Mouse (Mus musculus): Measurements from ENCODE around the gene Agrn.
A peak's percentile ranks its signal among the peaks of the same experiment; 100 is the strongest.

Gene Agrn

DNA sequence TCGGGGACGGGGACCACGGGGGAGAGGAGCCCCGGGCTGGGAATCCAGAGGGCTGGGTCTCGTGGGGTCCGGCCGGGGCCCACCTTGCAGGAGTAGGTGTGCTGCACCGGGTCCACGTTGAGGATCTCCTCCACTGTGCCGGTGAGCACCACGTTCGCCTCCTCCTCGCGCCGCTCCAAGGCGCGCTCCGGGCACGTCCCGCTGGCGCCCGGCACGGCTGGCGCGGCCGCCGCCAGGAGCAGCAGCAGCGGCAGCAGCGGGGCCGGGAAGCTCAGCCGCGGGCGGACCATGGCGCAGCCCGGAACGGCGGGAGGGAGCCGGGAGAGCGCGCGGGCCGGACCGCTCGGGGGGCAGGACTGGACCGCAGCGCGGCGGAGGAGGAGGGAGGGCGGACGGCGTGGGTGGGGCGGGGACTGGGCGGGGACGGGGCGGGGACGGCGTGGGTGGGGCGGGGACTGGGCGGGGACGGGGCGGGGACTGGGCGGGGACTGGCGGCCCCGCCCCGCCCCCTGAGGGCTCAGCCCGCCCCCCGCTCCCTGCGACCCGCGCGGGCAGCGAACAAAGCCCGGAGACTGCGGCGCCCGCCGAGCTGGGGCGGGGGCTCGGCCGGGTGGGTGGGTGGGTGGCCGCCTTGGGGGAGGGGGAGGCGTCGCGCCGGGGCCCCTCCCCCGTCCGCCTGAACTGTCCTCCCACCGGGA lies at the start of gene Agrn:
TSS of gene Agrn (minus strand) at position 358 of the 698 bp plus-strand sequence.
- no peak for DNase-seq (ENCODE audit: low read depth, low spot score)

DNA sequence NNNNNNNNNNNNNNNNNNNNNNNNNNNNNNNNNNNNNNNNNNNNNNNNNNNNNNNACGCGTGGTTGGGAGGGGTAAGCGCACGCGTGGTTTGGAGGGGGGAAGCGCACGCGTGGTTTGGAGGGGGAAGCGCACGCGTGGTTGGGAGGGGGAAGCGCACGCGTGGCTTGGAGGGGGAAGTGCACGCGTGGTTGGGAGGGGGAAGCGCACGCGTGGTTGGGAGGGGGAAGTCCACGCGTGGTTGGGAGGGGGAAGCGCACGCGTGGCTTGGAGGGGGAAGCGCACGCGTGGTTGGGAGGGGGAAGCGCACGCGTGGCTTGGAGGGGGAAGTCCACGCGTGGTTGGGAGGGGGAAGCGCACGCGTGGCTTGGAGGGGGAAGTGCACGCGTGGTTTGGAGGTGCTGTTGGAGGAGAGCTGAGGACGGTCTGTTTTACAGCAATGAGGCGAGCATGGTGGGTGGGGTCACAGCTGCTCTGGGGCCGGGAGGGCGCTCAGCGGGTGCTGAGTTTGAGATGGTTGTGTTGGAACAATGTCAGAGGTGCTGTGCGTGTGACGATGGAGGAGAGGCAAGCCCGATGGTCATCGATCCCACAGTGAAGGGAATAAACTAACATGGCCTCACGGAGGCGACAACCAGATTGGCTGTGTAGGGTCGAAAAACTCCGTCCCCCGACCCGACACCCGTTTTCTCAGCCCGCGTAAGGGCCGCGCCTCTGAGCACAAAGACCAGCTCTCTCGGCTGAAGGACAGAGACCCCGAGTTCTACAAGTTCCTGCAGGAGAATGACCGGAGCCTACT lies 39.6 kb upstream of the Agrn start:
- DNase-seq (ENCODE audit: low read depth, low spot score): peak; percentile 69

- peak; percentile 97 for DNase-seq (ENCODE audit: low read depth, low spot score)
Measured at GRCm38 (mm10) chr4:156235808-156236533, 38.7 kb upstream of the Agrn start, which contains the start of gene Noc2l. Gene Noc2l, plus strand, starts transcription at chr4:156236010.

GRCm38 (mm10) chr4:156235360-156235770 lies 38.1 kb upstream of the Agrn start:
- peak; percentile 74 for DNase-seq (ENCODE audit: low read depth, low spot score)

DNA sequence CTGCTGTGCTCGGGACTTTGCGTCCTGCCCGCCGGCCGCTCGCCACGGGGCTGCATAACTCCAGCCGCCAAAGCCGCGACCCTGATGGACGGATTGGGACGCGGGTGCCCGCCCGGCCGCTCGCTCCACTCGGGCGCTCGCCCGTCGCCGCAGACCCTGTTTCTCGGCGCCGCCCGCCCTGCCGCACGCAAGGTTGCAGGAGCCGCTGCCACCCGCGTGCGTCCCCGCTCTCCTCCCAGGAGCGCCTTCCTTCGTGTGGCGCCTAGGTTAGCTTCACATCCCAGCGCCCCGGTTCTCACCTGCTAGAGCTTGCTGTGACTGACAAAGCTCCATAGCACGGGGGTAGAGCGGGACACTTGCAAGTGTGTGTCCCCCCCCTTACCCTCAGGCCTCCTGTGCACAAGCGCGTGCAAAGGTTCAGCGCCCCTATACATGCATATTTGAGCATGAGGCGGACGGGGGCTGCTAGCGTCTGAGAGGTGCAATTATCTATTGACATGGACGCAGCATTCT lies 37.5 kb upstream of the Agrn start, which contains the start of gene Plekhn1:
TSS of gene Plekhn1 (minus strand) at position 157 of the 513 bp plus-strand sequence.
- DNase-seq (ENCODE audit: low read depth, low spot score): peak; percentile 85

GRCm38 (mm10) chr4:156234021-156234501 lies 36.8 kb upstream of the Agrn start:
- DNase-seq (ENCODE audit: low read depth, low spot score): peak; percentile 60

- DNase-seq (ENCODE audit: low read depth, low spot score): peak; percentile 80
Measured at GRCm38 (mm10) chr4:156228393-156229024, 31.2 kb upstream of the Agrn start.

DNA sequence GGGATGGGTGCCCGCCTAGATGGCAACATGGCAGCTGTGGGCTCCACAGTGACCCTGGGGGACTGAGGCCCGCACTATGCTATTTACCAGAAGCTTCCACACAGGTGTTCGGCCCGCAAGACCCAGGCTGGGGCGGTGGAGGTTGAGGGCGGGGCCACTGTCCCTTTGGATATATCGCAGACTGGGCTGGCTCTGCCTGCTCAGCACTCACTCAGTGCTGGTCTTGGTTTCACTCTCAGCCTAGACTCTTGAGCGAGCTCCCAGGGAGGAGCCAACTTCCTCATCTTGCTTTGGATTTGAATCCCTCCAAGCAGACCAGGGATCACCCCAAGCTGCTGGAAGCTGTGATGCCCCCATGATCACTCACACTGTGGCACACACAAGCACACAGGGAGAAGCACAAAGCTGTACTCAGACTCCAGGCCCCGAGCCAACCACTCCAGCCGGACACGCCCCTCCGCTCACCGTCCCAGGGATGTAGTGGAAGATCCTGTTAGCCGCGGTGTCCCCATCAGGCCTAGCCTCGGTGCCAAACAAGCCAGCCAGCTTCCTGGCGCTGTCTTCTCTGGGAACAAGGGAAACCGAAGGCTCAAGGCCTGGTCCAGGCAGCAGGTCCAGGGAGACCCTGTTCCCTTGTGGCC lies 30.6 kb upstream of the Agrn start:
- DNase-seq (ENCODE audit: low read depth, low spot score): peak; percentile 39

GRCm38 (mm10) chr4:156224276-156224675 lies 27.0 kb upstream of the Agrn start:
- no peak for DNase-seq (ENCODE audit: low read depth, low spot score)

DNA sequence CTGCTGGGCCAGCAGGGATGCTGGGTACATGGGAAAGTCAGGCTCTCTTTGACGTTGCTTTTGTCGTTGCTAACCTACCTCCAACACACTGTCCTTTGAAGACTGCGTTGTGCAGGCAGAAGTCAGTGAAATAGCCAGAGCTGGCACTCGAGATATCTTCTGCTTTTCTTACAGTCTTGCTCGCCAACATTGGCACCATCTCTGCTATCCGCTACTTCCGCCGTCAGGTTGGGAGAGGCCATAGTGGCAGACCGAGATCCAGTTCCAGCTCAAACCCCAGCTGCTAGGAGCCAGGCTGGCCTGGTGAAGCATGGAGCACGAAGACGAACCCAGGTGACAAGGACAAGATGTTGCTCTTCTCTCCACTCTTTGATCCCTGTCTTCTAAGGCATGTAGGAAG lies 22.6 kb upstream of the Agrn start:
- no peak for DNase-seq (ENCODE audit: low read depth, low spot score)

DNA sequence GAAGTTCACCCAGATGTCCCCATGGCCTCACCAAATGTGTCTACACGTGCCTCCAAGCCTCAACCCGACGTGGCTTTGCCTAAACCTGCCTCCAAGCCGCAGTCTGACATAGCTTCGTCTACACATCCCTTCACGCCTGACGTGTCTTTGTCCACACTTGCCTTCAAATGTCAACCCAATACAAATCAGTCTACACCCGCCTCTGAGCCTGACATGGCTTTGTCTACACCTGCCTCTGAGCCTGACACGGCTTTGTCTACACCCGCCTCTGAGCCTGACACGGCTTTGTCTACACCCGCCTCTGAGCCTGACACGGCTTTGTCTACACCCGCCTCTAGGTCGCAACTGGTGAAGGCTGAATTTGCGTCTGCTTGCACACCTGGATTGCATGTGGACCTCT lies 20.6 kb upstream of the Agrn start:
- no peak for DNase-seq (ENCODE audit: low read depth, low spot score)

DNA sequence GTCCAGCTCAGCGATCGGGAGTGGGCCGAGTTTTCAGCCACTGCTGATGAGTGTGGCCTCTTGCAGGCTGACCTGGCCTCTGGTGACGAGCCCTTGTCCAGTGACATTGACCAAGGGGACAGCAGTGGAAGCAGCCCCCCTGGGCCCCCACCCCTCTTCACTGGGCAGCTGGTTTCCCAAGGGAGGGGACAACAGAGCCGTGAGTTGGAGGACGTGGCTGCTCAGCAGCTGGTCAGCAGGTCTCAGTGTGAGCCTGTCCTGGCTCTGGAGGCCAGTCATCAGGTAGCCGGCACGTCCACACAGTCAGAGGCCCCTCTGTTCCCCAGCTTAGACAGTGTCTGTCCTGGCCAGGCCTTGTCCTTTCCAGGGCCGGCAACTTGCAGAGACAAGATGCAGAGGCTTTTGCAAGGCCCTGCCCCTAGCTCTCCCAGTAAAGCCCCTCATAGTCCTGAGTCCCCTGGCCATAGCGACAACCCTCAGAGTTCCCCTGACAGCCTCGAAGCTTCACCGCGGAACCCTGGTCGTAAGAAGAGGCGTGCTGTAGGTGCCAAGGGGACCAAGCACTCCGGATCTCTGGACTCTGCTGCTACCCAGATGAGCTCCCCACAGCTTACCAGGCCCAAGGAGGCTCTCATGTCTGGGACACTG lies 19.9 kb upstream of the Agrn start:
- DNase-seq (ENCODE audit: low read depth, low spot score): no peak

DNA sequence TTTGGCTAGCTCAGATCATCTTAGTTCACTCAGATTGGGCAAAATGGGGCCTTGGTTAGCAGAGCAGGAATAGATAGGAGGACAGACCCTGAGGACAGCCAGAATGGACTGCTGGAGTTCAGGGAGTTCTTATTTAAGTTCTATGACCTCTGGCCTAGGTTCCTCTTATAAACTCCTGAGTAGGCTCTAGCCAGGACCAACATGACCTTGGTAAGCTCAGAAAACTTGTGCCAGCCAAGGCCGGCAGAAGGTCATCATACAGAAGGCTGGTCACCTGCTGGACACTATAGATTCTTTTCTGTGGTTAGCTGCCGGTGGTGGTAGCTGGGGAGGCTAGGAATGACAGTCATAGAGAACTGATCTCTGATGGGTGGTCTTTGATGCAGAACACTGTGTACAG lies 18.9 kb upstream of the Agrn start:
- DNase-seq (ENCODE audit: low read depth, low spot score): no peak

DNA sequence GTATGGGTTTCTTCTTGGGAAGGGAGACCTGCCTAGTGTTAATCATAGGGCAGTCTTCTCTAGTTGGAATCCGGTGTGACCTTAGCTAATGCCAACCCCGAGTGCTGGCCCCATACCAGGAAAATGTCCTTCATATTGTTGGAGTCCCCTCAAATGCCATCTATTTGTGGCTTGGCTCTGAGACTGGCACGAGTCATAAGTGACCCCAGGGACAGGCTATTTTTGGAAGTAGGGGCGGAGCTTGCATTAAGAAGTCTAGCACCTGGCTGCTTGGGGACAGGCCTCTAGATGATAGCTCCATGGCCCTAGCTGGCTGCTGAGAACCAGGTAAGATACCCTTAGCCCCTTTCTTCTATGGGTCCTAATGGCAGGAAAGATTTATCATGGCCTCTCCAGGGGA lies 18.4 kb upstream of the Agrn start, which contains the start of gene Perm1:
TSS of gene Perm1 (plus strand) at position 220 of the 400 bp plus-strand sequence.
- DNase-seq (ENCODE audit: low read depth, low spot score): no peak

GRCm38 (mm10) chr4:156213134-156213533 lies 15.8 kb upstream of the Agrn start:
- no peak for DNase-seq (ENCODE audit: low read depth, low spot score)

DNA sequence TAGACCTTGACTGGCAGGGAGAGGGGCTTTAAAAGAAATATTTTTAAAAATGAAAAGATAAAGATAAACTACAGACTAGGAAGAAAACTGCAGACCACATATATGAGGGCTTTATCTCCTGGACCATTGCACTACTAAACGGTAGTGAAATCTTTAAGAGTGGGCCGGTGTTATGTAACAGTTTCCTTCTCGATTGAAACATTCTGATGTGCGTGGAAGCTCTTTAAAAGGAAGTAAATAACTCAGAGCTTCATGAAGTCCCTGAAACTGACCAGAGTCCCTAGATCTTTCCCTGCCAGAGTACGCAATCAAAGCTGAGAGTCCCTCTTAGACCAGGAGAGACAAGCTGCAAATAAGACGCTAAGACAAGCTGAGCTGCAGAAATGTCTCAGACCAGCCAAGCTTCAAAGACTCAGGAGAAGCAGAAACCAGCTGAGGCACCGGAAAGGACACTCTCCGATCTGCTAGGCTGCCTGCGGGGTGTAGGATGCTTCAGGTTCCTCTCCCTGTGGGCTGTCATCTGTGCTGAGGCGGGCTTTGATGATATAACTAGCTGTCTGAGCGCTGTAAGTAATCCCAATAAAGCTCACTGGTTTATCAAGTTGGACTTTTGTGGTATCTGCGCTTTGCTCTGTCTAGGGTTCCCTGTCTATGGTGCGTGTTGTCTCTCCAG lies 12.8 kb upstream of the Agrn start:
- no peak for DNase-seq (ENCODE audit: low read depth, low spot score)

DNA sequence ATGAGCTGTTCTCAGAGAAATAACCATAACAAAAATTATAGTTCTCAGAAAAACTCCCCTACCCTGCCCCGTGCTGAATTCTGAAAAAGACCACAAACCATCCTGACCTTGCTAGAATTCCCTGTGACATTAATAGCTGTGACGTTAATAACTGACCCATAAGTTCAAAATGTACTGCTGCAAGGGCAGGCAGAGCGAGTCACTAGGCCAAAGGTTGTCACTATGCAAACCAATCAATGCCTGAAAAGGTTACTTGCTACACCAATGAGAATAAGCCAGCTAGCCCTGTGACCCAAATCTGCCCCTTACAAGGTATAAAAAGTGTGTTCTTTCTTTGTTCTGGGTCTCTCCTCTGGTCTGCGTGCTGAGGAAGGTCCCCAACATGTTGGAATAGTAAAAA lies 11.6 kb upstream of the Agrn start:
- DNase-seq (ENCODE audit: low read depth, low spot score): no peak

GRCm38 (mm10) chr4:156203413-156204131 lies 6.3 kb upstream of the Agrn start:
- DNase-seq (ENCODE audit: low read depth, low spot score): peak; percentile 70

DNA sequence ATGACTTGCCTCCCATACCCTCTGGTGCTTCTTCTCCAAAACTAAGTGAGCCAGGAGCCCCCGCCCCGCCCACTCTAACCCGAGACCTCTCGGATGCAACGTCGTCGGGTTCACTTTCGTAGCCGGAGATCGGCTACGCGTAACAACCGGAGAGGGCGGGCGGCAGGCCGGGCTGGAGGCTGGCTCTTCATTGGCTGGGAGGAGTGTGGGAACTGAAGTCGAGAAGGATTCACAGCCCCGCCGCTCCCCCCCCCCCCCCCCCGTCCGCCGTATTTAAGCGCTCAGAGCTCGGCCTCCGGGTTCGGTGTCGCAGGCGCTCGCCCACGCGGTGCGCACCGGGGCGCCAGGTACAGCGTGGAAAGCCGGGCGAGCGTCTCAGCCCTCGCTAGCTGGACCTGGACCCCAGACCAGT lies 5.7 kb upstream of the Agrn start, which contains the start of gene AW011738:
TSS of gene AW011738 (plus strand) at position 304 of the 412 bp plus-strand sequence.
- DNase-seq (ENCODE audit: low read depth, low spot score): peak; percentile 79

All from ZHBTc4 (cell line).